Mouse (Mus musculus) erythroblast, embryonic 14.5 days (primary cell): ENCODE results near the gene Btbd11. TPM values are rescaled to one million over a fixed set of nuclear protein-coding genes. Genes with fewer than 3 reads are reported as not detected.

ENCODE experiments used
- H3K27me3 ChIP-seq: 2 replicates; pipeline ENCODE4 v1.6.1; 2012; ENCODE audit warnings: inconsistent platforms; ENCODE audit not compliant: control insufficient read depth
- H3K36me3 ChIP-seq: 2 replicates; pipeline ENCODE4 v1.6.1; 2012; ENCODE audit warnings: mild to moderate bottlenecking, inconsistent platforms; ENCODE audit not compliant: control insufficient read depth
- H3K4me1 ChIP-seq: 2 replicates; pipeline ENCODE4 v1.6.1; 2012; ENCODE audit warnings: inconsistent platforms; ENCODE audit not compliant: control insufficient read depth
- H3K4me3 ChIP-seq: replicated peaks from 2 replicates; pipeline ENCODE3; 2012; ENCODE audit warnings: moderate library complexity, mild to moderate bottlenecking, inconsistent platforms
- H3K9me3 ChIP-seq: 2 replicates; pipeline ENCODE4 v1.6.1; 2012; ENCODE audit warnings: low read length, inconsistent platforms, mixed read lengths; ENCODE audit not compliant: control insufficient read depth
- GATA1 ChIP-seq: IDR thresholded peaks from 2 replicates; pipeline ENCODE4 v1.6.1; 2012; ENCODE audit warnings: low read length, inconsistent platforms, mixed read lengths
- TAL1 ChIP-seq: IDR thresholded peaks from 3 replicates; pipeline ENCODE4 v1.6.1; 2012; ENCODE audit warnings: low read length, inconsistent platforms, mixed read lengths
- polyA plus RNA-seq: library from polyadenylated mRNA; stranded (reverse); fragments of >175 nt; gene quantifications from 2 replicates; pipeline ENCODE4 v1.2.3, GENCODE M21; 2012

The Btbd11 gene
- polyA plus RNA-seq, 1 experiment = not detected

DNA sequence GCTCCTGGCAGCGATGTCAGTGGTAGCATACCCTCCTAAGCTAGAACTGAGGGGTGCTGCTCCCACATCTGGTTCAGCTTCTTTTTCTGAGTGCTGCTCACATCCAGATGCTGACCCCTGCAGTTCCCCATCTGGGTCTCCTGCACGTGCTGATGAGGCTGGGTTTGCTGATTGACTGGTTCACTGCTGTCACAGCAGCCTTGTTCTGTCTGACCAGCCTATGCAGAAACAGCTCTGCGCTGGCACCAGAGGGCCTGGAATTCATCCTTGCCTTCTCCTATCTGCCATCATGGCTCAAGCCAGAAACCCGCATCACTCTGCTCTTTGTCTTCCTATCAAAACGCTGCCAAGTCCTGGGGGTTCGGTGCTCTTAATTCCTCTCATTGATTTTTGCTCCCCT is 95.9 kb downstream of the Btbd11 start:
- no peak overlapping the region for H3K4me3 ChIP-seq
- H3K36me3 ChIP-seq = no peaks in the 10 kb centered on the region
- TF ChIP-seq GATA1 (no peak), TAL1 (no peak)
- H3K27me3 ChIP-seq = no peaks in the 10 kb centered on the region
- H3K9me3 ChIP-seq = no peaks in the 10 kb centered on the region
- no peaks in the 10 kb centered on the region for H3K4me1 ChIP-seq

DNA sequence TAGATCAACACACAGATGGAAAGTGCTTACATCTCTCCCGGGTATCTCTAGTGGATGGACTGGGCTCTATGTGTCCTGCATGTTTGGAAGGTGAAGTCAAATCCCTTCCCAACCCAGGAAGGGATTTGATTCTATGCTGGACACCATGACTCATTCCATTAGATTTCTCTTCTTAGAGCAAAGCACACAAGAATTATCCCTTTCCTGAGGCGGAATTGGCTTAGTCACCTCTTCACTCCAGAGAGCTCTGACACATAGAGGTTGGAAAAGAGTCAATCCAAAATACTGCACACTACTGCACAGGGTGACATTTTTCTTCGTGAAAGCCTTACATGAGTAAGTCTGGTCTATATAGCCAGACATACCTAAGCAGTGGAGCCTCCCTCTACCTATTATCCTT is 99.8 kb downstream of the Btbd11 start:
- no peaks in the 10 kb centered on the region for H3K36me3 ChIP-seq
- H3K4me3 ChIP-seq = no peak overlapping the region
- no peaks in the 10 kb centered on the region for H3K4me1 ChIP-seq
- no peaks in the 10 kb centered on the region for H3K27me3 ChIP-seq
- TF ChIP-seq TAL1 (no peak), GATA1 (no peak)
- H3K9me3 ChIP-seq = 0 out of 2 replicates have a peak, but pooled peaks cover 4% of the 10 kb centered on the region

DNA sequence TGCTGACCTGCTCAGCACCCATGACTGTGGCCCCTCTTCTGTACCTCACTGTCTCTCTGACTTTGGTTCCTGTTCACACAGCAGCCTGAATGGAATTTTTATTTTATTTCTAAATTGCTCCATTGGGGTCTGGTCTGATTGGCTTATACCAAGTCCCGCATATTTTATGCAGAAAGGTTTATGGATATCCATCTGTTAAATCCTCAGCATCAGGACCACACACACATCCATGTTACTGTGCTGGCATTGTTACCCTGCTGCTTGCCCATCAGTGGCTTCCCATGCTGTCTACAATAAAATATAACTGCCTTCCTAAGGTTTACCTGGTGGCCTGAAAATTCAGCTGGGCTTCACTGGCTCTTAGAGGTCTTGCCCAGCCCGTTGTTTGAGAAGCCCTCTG is 106.0 kb downstream of the Btbd11 start:
- H3K4me1 ChIP-seq = no peaks in the 10 kb centered on the region
- no peaks in the 10 kb centered on the region for H3K27me3 ChIP-seq
- TF ChIP-seq TAL1 = no peak
- TF ChIP-seq GATA1 = no peak
- H3K9me3 ChIP-seq = 0 out of 2 replicates have a peak, but pooled peaks cover 4% of the 10 kb centered on the region
- no peak overlapping the region for H3K4me3 ChIP-seq
- H3K36me3 ChIP-seq = no peaks in the 10 kb centered on the region

- no peak for TF ChIP-seq TAL1
- no peak for TF ChIP-seq GATA1
- Histone ChIP-seq H3K9me3 (no peaks in the 10 kb centered on the region), H3K4me1 (no peaks in the 10 kb centered on the region), H3K36me3 (no peaks in the 10 kb centered on the region), H3K4me3 (no peak overlapping the region), H3K27me3 (no peaks in the 10 kb centered on the region)
Observed at GRCm38 (mm10) chr10:85496358-85496757, 109.7 kb downstream of the Btbd11 start.

DNA sequence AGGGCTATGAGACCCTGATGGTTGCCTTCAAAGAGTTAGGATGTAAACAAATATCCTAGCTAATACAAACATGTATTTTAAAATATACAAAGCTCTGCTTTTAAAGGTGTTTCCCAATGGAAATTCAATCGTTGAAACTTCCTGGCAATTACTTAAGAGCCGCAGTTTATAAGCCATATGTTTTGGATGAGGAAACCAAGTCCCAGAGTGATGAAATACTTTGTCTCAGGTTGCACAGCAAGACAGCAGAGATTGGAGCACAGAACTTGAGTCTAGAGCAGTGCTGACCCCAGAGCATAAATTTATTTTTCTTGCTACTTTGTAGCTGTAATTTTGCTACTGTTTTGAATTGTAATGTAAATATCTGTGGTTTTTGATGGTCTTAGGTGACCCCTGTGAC is 110.4 kb downstream of the Btbd11 start:
- TF ChIP-seq GATA1 (no peak), TAL1 (no peak)
- no peak overlapping the region for H3K4me3 ChIP-seq
- no peaks in the 10 kb centered on the region for H3K9me3 ChIP-seq
- no peaks in the 10 kb centered on the region for H3K36me3 ChIP-seq
- H3K27me3 ChIP-seq = no peaks in the 10 kb centered on the region
- no peaks in the 10 kb centered on the region for H3K4me1 ChIP-seq

DNA sequence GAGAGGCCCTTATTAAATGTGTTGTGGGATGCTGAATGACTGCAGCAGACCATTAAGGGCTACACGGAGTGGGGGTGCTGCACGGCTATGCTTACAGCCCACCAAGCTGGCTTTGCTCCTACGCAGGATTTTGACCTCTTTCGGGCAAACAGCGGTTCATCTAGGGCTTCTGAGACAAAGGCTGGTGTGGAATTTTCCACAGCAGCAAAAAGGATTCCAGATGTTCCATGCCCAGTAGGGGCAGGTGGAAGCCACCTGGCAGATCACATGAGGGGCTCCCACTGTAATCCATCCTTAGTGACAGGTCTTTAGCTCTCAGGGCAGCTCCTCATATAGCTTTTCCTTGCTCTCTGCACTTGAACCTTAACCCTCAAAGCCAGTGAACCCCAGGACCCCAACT is 111.3 kb downstream of the Btbd11 start:
- Histone ChIP-seq H3K4me1 (no peaks in the 10 kb centered on the region), H3K36me3 (no peaks in the 10 kb centered on the region), H3K4me3 (no peak overlapping the region), H3K27me3 (no peaks in the 10 kb centered on the region), H3K9me3 (no peaks in the 10 kb centered on the region)
- TF ChIP-seq TAL1 (no peak), GATA1 (no peak)

DNA sequence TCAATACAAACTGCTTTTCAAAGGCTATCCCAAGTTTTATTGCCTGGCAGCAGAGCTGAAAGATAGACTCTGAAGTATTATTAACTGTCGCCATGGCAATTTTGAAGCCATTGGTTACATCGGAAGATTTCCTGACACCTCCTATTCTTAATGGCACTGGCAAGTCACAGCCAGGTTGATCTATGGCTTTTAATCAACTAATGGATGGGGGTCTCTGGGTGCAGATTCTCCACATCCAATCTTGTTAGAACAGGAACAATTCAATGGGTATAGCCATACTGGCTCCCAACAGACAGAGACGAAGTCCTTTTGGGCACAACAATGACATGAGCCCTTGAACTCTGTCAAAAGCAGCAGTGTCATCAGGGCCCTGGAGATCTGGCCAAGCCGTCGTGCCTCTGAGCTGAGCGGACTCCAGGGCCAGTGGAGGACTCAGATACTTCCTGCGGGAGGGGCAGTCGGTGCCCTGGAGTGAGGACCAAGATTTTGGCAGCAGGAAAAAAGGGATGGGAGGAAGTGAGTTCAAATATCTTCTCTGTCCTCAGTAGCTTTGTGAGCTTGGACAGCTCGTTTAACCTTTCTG is 114.0 kb downstream of the Btbd11 start:
- H3K27me3 ChIP-seq = no peaks in the 10 kb centered on the region
- H3K4me1 ChIP-seq = no peaks in the 10 kb centered on the region
- no peak overlapping the region for H3K4me3 ChIP-seq
- H3K36me3 ChIP-seq = no peaks in the 10 kb centered on the region
- no peak for TF ChIP-seq TAL1
- TF ChIP-seq GATA1 = no peak
- H3K9me3 ChIP-seq = no peaks in the 10 kb centered on the region

DNA sequence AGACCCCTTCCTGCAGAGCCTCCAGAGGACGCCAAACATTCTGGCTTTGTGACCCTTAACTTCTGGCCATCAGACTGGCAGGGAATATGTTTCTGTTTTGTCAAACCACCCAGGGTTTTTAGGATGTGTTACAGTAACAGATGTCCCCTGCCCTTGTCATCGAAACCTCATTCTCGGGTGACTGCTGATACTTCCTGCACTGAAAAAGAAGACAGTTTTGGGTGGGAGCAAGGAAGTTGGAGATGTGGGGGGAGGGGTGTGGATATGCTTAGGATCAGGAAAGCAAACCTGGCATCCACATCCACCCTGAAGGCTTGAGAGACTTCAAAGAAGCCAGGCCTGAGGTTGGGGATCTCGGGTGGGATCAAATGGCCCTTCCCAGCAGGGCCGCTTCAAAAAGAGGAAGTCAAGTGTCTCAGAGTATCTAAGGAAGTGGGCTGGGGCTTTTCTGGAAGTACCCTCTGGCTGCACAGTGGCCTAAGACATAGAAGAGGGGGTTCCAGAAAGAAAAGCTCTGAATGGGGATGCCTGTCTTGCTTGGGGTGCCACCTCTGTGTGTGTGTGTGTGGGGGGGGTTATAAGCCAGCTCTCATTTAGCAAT is 115.5 kb downstream of the Btbd11 start:
- TF ChIP-seq TAL1 (no peak), GATA1 (no peak)
- no peaks in the 10 kb centered on the region for H3K36me3 ChIP-seq
- no peak overlapping the region for H3K4me3 ChIP-seq
- no peaks in the 10 kb centered on the region for H3K4me1 ChIP-seq
- no peaks in the 10 kb centered on the region for H3K27me3 ChIP-seq
- H3K9me3 ChIP-seq = no peaks in the 10 kb centered on the region

GRCm38 (mm10) chr10:85502656-85503055 is 116.0 kb downstream of the Btbd11 start:
- H3K9me3 ChIP-seq = no peaks in the 10 kb centered on the region
- no peaks in the 10 kb centered on the region for H3K36me3 ChIP-seq
- H3K4me1 ChIP-seq = no peaks in the 10 kb centered on the region
- H3K4me3 ChIP-seq = no peak overlapping the region
- H3K27me3 ChIP-seq = no peaks in the 10 kb centered on the region
- TF ChIP-seq TAL1 (no peak), GATA1 (no peak)

DNA sequence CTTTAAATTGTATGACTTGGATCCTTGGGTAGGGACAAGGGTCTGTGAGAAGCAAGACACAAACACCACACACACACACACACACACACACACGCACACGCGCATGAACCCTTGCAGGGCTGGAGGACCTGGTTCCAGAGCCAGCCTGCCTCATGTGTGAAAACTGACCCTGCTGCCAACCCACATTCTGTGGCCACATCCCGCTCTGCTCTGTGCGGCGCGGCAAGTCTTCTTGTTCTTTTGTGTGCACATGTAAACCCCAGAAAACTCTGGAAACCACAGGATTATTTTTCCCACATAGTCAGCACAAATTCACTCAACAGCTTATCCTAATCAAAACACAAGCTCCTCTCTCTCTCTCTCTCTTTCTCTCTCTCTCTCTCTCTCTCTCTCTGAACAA is 116.8 kb downstream of the Btbd11 start:
- Histone ChIP-seq H3K36me3 (no peaks in the 10 kb centered on the region), H3K4me3 (no peak overlapping the region), H3K4me1 (no peaks in the 10 kb centered on the region), H3K27me3 (no peaks in the 10 kb centered on the region), H3K9me3 (no peaks in the 10 kb centered on the region)
- TF ChIP-seq TAL1 (no peak), GATA1 (no peak)
